Mouse (Mus musculus) myocyte (in vitro differentiated cells): Measurements from ENCODE around the gene Cwc25. TPM values are rescaled to one million over a fixed set of nuclear protein-coding genes. Genes with fewer than 3 reads are reported as not detected.
A peak's percentile ranks its signal among the peaks of the same experiment; 100 is the strongest.
"Not testable (repeated sequence)": the region's sequence is repeated elsewhere in the genome, so short reads cannot be mapped to it uniquely, and the experiment has no call there.

Experiments
- H3K27me3 ChIP-seq: one replicate; pipeline ENCODE4 v1.6.1; 2011; ENCODE audit not compliant: control insufficient read depth, insufficient read depth, insufficient read length
- H3K36me3 ChIP-seq: one replicate; pipeline ENCODE4 v1.6.1; 2011; ENCODE audit not compliant: control insufficient read depth, insufficient read depth
- H3K4me2 ChIP-seq: one replicate; pipeline ENCODE4 v1.6.1; 2011; ENCODE audit warnings: low read depth, control low read depth
- H3K4me3 ChIP-seq: one replicate; pipeline ENCODE4 v1.5.1; 2011; ENCODE audit warnings: mild to moderate bottlenecking, control low read depth, moderate library complexity
- H3K79me2 ChIP-seq: one replicate; pipeline ENCODE4 v1.6.1; 2011; ENCODE audit not compliant: control insufficient read depth, insufficient read depth
- H3ac ChIP-seq: one replicate; pipeline ENCODE4 v1.6.1; 2011; ENCODE audit not compliant: control insufficient read depth, insufficient read length
- CEBPB ChIP-seq: IDR thresholded peaks from 2 replicates; pipeline ENCODE4 v1.6.1; 2011; ENCODE audit warnings: mild to moderate bottlenecking, moderate library complexity; ENCODE audit not compliant: poor library complexity, insufficient read depth, severe bottlenecking
- E2F4 ChIP-seq: IDR thresholded peaks from one replicate; pipeline ENCODE4 v1.6.1; 2011; ENCODE audit warnings: mild to moderate bottlenecking, control low read depth, moderate library complexity; ENCODE audit not compliant: insufficient read depth
- MAX ChIP-seq: IDR thresholded peaks from one replicate; pipeline ENCODE4 v1.6.1; 2011; ENCODE audit warnings: low read depth, mild to moderate bottlenecking, control low read depth
- MYOD1 ChIP-seq, 3 experiments: IDR thresholded peaks; one replicate each; pipeline ENCODE4 v1.6.1; 2011; ENCODE audit warnings: control low read depth in 2 of 3, low read depth in 2 of 3, mild to moderate bottlenecking in 2 of 3, moderate library complexity in 1 of 3; ENCODE audit not compliant: insufficient read length in 2 of 3, control insufficient read depth in 1 of 3
- MYOG ChIP-seq, 3 experiments: IDR thresholded peaks; one replicate each; pipeline ENCODE4 v1.6.1; 2011; ENCODE audit warnings: control low read depth in 2 of 3, low read depth in 2 of 3, mild to moderate bottlenecking in 2 of 3; ENCODE audit not compliant: insufficient read length in 2 of 3, control insufficient read depth in 1 of 3, insufficient read depth in 1 of 3
- POLR2A ChIP-seq: IDR thresholded peaks from one replicate; pipeline ENCODE4 v1.6.1; 2011; ENCODE audit warnings: low read depth, mild to moderate bottlenecking, control low read depth, moderate library complexity; ENCODE audit not compliant: insufficient read length
- POLR2AphosphoS2 ChIP-seq: IDR thresholded peaks from one replicate; pipeline ENCODE4 v1.6.1; 2011; ENCODE audit warnings: low read depth, control low read depth; ENCODE audit not compliant: insufficient read length
- REST ChIP-seq: IDR thresholded peaks from one replicate; pipeline ENCODE4 v1.6.1; 2011; ENCODE audit warnings: mild to moderate bottlenecking, control low read depth, moderate library complexity; ENCODE audit not compliant: insufficient read depth, insufficient read length
- SRF ChIP-seq: IDR thresholded peaks from one replicate; pipeline ENCODE4 v1.6.1; 2011; ENCODE audit warnings: low read depth; ENCODE audit not compliant: control insufficient read depth, insufficient read length
- TCF12 ChIP-seq: IDR thresholded peaks from one replicate; pipeline ENCODE4 v1.6.1; 2011; ENCODE audit warnings: mild to moderate bottlenecking, control low read depth; ENCODE audit not compliant: poor library complexity, insufficient read depth, severe bottlenecking
- TCF3 ChIP-seq: IDR thresholded peaks from one replicate; pipeline ENCODE4 v1.6.1; 2011; ENCODE audit warnings: low read depth, control low read depth; ENCODE audit not compliant: insufficient read length
- USF1 ChIP-seq: IDR thresholded peaks from one replicate; pipeline ENCODE4 v1.6.1; 2011; ENCODE audit warnings: low read depth, mild to moderate bottlenecking, control low read depth, moderate library complexity
- polyA plus RNA-seq: library from polyadenylated mRNA; unstranded; fragments of >200 nt; fragmentation: generic; extraction: Trizol; gene quantifications from one replicate; pipeline ENCODE4 v1.2.1, GENCODE M21; 2012; ENCODE audit warnings: missing spikeins

The Cwc25 gene
- polyA plus RNA-seq, 1 experiment: 8.9 TPM

- no peaks in the 10 kb centered on the region for H3K79me2 ChIP-seq
- no peak overlapping the region for H3ac ChIP-seq
- H3K27me3 ChIP-seq: no peaks in the 10 kb centered on the region
- no peak overlapping the region for H3K4me3 ChIP-seq
- H3K36me3 ChIP-seq: peaks cover 28% of the 10 kb centered on the region
- TF ChIP-seq POLR2AphosphoS2 (peak; percentile 35), SRF (no peak), POLR2A (no peak), CEBPB (no peak), E2F4 (no peak)
- H3K4me2 ChIP-seq: no peak overlapping the region
These were observed 52.5 kb downstream of the Cwc25 start for GRCm38 (mm10) chr11:97713896-97714295.

- no peaks in the 10 kb centered on the region for H3K79me2 ChIP-seq
- no peak overlapping the region for H3ac ChIP-seq
- H3K4me2 ChIP-seq: no peak overlapping the region
- no peaks in the 10 kb centered on the region for H3K27me3 ChIP-seq
- TF ChIP-seq CEBPB (no peak), MYOG (IDR thresholded peaks at IDR 0.05; ENCODE audit: control insufficient read depth in 1 of 3, insufficient read depth in 1 of 3, insufficient read length in 2 of 3, low read depth in 2 of 3) (no peak), SRF (no peak), E2F4 (no peak)
- no peak overlapping the region for H3K4me3 ChIP-seq
- H3K36me3 ChIP-seq: peaks cover 20% of the 10 kb centered on the region
These were observed 54.1 kb downstream of the Cwc25 start for GRCm38 (mm10) chr11:97712286-97712685.

- no peak overlapping the region for H3K4me2 ChIP-seq
- H3K4me3 ChIP-seq: no peak overlapping the region
- peaks cover 19% of the 10 kb centered on the region for H3K36me3 ChIP-seq
- H3K27me3 ChIP-seq: no peaks in the 10 kb centered on the region
- H3ac ChIP-seq: no peak overlapping the region
- TF ChIP-seq TCF3 (no peak), POLR2A (no peak), USF1 (no peak), E2F4 (no peak), MYOG (IDR thresholded peaks at IDR 0.05; ENCODE audit: control insufficient read depth in 1 of 3, insufficient read depth in 1 of 3, insufficient read length in 2 of 3, low read depth in 2 of 3) (no peak), CEBPB (no peak), POLR2AphosphoS2 (peak; percentile 9)
- no peaks in the 10 kb centered on the region for H3K79me2 ChIP-seq
These were observed 55.0 kb downstream of the Cwc25 start for GRCm38 (mm10) chr11:97711200-97711900.

GRCm38 (mm10) chr11:97710067-97710466, 56.3 kb downstream of the Cwc25 start:
- H3K27me3 ChIP-seq, H3K79me2 ChIP-seq, H3K4me2 ChIP-seq, H3ac ChIP-seq, H3K4me3 ChIP-seq: not testable (repeated sequence)
- H3K36me3 ChIP-seq: peaks cover 19% of the 10 kb centered on the region

- no peak for TF ChIP-seq TCF3
- TF ChIP-seq REST: no peak
- TF ChIP-seq POLR2A: peak; percentile 61
- TF ChIP-seq USF1: peak; percentile 96
- no peak for TF ChIP-seq MYOG (IDR thresholded peaks at IDR 0.05; ENCODE audit: control insufficient read depth in 1 of 3, insufficient read depth in 1 of 3, insufficient read length in 2 of 3, low read depth in 2 of 3)
- no peak for TF ChIP-seq CEBPB
- TF ChIP-seq MYOD1 (IDR thresholded peaks at IDR 0.05; ENCODE audit: control insufficient read depth in 1 of 3, insufficient read length in 2 of 3, low read depth in 2 of 3): no peak
- TF ChIP-seq MAX: peak; percentile 81
- peak; percentile 72 for TF ChIP-seq POLR2AphosphoS2
- TF ChIP-seq SRF: peak; percentile 64
- no peak for TF ChIP-seq TCF12
- no peak for TF ChIP-seq E2F4
- Histone ChIP-seq H3ac (peak within 1 kb of the TSS; percentile 36), H3K27me3 (no peaks in the 10 kb centered on the region), H3K4me2 (peak within 1 kb of the TSS; percentile 93), H3K79me2 (peaks cover 35% of the 10 kb centered on the region), H3K4me3 (peak within 1 kb of the TSS; percentile 85), H3K36me3 (no peaks in the 10 kb centered on the region)
These were observed 63.1 kb downstream of the Cwc25 start, which contains the start of gene Psmb3 for GRCm38 (mm10) chr11:97703039-97703826. Gene Psmb3 (plus strand): TSS chr11:97703399.
